Mouse (Mus musculus) WW6 (cell line): ENCODE measurements around the gene Zfyve21.

Experiments used
- DNase-seq: peaks from one replicate; pipeline ENCODE4 v3.0.0-alpha.2; 2013; ENCODE audit warnings: low read depth, low spot score

The Zfyve21 gene

DNA sequence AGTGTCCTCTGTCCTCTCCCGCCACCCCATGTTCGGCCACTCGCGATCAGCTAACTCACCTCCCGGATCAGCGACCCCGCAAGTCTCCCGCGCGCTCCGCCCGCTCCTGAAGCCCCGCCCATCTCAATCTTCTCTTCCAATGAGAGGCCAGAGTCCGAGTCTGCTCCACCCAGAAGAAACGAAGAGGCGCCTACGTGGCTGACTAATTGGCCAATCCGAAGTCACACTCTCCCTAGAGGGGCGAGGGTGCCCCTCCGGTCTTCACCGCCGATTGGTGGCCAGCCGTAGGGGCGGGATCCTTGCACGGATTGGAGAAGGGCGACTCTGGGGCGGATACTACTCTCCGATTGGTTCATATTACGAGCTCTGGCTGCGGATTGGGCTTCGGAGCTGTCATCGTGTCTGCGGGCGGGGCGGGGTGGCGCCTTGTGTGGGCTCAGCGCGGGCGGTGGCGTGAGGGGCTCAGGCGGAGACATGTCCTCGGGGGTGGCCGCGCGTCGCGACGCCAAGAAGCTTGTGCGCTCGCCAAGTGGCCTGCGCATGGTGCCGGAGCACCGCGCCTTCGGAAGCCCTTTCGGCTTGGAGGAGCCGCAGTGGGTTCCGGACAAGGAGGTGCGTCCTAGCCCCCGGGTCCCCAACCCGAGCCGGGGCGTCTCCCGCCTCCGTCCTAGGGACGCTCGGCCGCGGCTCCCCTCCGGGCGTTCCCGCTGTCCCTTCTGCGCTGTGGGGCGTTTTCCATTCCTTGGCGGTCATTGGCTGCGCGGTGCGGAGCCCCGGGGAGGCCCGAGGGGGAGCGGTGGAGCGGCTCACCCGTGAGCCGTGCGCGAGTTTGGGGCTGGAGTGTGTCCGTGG is at the start of gene Zfyve21, which contains the start of gene Xrcc3:
Zfyve21 (plus strand) TSS at position 405 of the 852 bp plus-strand sequence.
Xrcc3 (minus strand) TSS at position 108 of the 852 bp plus-strand sequence.
- DNase-seq, result peak; percentile 95

DNA sequence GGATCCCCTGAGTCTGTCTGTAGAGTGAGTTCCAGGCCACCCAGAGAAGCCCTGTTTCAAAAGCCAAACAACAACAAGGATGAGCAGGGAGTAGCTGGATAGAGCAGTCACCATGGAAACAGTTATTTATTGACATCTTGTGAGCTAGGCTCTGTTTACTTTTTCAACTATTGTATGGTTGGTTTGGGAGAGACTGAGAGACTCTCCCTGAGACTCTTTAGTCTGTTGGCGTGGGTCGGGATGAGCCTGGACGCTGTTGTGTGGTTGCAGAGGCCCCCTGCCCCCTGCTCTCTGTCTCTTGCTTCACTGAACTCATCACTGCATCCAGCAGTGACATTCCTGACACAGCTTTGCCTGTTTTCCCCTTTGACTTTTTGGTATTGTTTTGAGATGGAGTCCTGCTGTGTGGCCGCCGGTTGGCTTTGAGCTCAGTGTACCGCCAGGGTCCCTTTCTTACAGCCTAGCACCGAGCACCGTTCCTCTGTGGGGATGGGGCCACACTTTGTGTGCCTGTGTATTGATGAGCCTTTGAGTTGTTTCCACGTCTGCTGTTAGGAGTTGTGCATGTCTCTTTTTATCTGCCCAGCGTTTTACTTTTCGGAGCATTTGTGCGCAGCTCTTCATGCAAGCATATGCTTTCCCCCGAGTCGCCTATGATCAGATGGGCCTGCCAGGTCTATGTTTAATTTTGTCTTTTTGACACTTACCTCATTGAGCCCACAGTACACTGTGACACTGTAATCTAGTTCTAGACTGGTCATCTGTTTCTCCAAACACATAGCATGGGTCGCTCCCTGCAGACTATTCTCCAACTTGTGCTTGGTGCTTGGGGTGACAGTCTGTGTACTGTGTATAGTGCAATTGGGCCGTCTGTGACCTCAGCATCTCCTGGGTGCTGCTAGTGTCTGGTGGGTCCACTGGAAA is 47.4 kb upstream of the Zfyve21 start:
- DNase-seq, result no peak

DNA sequence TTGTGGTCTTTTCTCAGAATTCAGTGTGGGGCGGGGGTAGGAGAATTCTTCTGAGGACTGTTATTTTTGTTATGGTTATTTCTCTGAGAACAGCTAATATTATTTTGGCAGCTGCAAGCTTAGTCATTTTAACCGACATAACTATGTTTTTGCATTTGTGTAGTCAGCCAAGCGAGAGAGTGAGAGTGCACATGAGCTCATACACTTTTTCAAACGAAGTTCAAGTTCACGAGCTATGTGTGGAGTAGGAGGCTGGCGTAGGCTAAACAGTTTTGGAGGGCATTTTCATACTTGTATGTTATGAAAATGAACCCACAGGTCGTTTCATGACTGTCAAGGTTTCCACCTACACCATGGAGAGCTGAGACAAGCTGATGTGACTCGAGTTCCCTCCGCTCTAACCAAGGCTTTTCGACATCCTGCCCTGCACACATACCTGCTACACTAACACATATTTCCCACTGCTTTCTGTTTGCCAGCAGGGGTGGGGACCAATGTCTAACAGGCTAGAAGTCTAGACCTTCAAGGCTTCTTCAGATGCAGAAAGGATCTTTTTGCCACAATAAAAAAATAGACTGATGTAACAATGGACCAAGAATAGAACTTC is 45.5 kb upstream of the Zfyve21 start:
- no peak for DNase-seq

DNA sequence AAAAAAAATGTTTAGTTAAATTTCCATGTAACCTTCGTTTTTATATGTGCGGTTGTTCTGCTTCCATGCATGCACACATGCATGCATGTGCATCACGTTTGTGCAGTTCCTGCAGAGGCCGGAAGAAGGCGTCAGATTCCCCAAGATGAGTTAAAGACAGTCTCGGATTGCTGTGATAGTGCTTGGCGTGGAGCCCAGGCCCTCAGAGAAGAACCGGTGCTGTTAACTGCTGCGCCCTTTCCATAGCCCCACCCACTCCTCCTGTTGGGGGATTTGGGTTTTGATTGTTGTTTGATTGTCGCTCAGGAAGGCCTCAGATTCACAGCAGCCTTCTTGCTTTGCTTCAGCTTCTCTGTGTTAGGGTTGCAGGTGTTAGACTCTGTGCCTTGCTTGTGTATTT is 44.7 kb upstream of the Zfyve21 start:
- peak; percentile 65 for DNase-seq

DNA sequence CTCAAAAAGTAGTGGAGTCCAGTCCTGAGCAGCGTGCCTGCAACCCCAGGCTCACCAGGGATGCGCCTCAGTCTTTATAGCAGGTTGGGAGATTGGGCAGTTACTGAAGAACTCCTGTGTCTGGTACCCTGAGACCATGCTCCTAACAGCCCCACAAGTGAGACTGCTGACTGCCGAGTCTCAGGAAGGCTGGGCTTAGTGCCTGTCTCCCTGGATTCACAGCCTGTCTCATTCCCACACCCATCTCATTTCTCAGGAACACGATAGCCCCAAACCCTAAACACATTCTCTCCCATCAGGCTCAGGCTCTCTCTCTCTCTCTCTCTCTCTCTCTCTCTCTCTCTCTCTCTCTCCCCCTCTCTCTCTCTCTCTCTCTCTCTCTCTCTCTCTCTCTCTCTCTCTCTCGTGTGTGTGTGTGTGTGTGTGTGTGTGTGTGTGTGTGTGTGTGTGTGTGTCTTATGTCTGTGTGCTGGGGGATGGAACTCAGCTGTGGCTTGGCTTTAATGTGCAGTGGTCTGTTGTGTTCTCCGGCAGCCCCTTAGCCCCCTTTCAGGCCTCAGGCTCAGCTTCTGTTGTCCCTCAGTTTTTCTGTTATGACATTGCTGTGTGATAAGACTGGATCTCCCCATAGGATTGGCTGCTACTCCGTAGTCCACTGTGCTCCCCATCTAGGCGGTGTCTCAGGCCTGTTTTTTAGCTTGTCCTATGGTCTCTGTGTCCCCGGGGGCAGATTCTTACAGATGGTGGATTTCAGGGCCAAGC is 44.0 kb upstream of the Zfyve21 start:
- DNase-seq, result no peak

DNA sequence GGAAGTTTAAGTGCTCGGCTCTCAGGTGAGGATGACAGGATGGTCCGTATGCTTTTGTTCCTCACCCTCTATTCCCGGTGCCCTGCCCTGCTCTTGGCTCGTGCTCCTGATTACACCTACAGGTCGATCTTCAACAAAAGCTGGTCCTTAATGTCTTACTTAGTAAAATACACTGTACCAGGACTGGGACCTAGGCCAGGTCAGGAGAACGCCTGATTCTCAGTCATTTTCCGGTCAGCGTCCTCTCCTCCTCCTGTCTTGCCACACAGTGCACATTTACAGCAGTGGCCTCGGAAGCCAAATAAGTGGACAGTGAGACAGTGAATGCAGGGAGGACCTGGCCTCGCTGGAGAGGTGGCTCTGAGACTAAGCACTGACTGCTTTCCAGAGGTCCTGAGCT is 43.3 kb upstream of the Zfyve21 start:
- DNase-seq, result no peak

DNA sequence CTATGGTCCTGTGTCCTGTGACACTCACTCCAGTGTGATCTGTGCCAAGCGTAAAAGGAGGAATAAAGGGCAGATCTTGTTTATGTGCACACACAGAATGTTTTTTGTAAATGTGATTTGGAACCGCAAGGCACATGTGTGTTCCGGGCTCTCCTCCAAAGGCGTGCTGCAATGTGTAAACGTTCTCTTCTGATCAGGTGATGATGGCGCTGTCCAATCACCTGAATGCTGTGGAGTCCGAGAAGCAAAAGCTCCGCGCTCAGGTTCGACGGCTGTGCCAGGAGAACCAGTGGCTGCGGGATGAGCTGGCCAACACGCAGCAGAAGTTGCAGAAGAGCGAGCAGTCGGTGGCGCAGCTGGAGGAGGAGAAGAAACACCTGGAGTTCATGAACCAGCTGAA is 39.8 kb upstream of the Zfyve21 start:
- no peak for DNase-seq

DNA sequence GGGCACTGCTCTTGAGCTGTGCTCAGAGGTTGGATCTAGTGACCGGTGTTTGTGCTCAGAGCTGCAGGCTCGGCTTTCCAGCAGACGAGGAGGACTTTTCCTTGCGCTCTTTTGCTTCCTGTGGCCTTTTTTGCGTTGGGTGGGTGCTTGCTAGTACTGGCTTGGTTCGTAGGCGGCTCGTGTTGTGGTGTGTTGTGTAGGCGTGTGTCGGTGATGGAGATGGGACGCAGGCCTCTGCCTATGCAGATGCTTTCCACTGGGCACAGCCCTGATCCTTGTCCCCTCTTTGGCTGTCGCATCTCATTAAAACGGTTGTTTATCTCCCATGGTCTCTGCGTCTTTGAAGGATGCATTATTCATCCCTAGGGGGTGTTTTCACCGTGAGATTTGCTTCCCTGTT is 39.1 kb upstream of the Zfyve21 start:
- no peak for DNase-seq

DNA sequence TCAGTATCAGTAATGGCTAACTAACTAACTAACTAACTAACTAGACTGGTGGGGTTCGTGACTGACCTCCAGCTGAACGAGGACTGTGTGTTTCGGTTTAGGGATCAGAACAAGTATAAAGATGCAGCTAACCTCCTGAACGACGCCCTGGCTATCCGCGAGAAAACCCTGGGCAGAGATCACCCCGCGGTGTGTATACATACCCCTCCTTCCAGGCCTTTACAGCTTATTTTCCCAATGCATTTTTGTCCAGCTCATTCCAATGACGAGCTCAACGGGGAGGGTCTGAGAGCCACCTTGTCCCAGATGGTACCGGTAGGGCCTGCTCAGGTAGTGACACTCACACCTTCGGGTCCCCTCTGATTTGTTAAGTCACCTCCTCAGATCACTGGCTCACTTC is 36.1 kb upstream of the Zfyve21 start:
- no peak for DNase-seq

DNA sequence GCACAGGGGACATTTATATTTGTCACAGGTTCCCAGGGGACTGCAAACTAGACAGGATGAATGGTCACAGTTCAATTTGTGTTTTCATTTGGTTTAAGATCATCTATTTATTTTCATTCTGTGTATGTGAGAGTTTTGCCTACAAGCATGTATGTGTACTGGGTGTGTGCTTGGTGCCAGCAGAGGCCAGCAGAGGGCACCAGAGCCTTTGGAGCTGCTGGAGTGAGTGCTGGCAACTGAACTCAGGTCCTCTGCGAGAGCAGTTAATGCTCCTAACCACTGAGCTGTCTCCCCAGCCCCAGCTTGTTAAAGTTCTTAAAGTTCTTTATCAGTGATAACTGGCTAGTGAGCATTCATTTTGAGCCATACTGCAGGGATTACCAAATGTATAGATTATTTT is 34.4 kb upstream of the Zfyve21 start:
- no peak for DNase-seq

DNA sequence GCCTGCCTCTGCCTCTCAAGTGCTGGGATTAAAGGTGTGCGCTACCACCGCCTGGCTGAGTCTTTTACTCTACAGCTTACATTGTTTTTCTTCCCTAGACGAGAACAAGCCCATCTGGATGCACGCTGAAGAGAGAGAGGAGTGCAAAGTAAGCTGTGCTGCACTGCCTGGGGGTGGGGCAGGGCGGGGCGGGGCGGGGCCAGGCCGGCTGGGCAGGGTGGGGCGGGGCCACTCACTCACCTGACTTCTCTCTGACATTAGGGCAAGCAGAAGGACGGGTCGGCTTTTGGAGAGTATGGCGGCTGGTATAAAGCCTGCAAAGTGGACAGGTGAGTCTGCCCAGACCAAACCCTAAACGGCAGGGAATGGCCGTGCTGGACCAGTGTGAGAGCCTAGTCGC is 28.8 kb upstream of the Zfyve21 start:
- no peak for DNase-seq

DNA sequence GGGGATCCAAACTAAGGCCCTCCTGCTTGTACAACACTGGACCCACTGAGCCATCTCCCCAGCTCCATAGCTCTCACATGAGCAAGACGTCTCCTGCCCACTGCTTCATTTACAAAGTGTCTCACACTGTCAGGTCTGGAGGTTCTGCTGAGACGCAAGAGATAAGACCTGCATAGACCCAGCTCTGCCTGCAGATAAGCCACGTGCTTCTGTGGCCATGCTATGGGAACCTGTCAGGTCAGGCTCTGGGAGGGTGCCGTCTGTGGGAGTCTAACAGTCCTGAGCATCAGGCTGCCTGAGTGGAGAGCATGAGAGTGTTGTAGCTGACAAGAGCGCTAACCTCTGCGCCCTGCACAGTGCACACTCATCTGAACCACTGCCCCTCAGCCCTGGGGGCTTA is 27.0 kb upstream of the Zfyve21 start:
- no peak for DNase-seq

DNA sequence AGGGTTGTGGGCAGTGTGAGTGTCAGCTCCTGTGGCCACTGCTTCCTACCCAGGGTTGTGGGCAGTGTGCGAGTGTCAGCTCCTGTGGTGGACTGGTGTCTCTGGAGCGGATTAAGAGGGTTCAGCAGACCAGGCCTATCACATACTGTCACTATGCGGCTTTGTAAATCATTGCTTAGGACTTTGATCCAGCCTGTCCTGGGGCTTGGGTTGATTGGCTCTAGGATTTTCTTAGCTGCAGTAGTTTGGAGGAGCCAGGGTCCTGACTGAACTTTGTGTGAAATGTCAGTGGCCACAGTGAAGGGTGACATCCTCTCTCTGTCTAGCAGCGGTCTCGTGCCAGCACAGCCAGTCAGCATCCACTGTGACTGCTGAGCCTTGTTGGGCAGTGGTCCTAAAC is 23.9 kb upstream of the Zfyve21 start:
- DNase-seq, result no peak

DNA sequence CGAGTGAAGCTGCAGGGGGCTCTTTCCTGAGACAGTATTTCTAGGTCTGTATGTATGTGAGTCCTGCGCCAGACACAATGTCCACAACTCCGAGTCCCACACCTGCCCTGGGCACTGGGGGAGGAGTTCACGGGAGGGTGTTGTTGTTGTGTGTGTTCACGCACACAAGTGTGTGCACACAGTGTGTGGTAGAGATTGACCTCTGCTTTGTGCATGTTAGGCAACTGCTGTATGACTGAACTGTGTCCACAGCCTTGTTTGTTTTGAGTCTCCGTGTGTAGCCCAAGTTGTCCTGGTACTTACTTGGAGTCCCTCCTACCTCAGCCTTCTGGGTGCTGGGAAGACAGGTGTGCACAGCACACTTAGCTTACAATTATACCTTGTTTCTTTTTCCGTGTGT is 23.3 kb upstream of the Zfyve21 start:
- DNase-seq, result no peak

DNA sequence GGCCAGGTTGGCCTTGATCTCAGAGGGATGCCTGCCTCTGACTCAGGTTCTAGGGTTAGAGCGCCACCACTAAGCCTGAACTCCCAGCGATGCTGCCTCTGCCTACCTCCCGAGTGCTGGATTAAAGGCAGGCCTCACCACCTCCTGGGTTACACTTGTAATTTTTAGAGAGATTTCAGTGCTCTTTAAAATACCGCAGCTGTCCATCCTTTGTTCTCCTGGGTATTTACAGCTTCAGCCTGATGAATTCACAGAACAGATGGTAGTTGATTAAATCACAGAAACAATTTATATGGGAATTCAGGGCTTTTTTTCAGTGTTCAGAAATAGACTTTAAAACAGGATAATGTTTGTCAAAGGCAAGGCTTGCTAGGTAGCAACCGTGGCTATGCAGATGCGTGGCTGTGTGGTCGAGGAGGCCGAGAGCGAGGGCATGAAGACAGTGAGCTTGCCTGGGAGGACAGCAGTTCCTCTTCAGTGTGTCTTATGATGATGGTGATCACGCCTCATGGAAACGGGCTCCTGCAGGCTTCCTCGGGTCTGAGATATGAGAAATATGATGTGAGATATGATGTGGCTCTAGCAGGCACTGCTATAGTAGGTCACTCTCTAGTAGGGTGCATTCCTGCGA is 22.4 kb upstream of the Zfyve21 start:
- no peak for DNase-seq

DNA sequence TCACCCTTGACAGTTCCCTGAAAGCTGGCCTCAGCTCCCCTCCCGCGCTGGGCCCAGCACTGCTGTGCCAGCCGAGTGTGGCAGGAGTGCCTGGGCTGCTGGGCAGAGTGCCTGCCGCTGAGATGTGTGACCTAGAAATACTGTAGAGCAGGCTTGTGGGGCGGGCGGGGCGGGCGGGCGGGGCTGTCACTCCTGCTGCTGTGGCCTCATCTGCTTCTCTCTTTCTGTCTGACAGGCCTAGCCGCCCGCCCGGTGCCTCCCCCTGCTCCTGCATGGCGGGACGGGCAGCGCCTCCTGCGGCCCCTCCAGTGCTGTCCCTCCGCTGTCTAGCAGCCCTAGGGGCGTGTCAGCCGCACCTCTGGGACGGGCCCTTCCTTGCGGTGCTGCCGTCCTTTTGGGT is 19.9 kb upstream of the Zfyve21 start:
- DNase-seq, result no peak

DNA sequence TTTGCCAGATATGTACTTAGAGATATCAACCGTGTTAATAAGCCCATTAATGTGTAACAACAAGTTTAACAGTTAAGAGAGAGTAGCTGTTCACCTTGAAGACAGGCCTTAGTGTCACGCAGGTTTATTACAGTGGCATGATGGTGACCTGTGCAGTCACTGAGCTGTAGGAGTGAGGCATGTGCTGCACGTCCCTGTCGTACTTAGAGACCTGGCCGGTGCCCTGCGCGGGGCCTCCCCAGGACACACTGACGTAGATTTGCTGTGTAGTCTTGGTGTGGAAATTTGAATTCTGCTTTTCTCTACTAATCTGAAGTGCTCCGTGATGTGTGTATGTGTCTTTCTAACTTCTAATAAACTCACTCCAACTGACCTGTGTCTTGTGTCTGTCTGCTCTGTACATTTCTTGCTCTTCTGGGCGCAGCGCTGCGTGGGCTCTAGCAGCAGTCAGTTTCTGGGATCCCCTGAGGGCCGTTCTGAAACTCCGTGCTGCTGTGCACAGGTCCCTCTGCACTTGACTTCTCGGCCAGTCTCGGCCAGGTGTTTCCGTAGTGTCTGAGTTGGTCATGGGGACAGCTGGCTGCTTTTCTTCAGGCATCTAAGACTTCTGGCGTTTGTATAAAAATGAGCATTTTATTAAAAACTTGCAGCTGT is 19.3 kb upstream of the Zfyve21 start:
- no peak for DNase-seq

DNA sequence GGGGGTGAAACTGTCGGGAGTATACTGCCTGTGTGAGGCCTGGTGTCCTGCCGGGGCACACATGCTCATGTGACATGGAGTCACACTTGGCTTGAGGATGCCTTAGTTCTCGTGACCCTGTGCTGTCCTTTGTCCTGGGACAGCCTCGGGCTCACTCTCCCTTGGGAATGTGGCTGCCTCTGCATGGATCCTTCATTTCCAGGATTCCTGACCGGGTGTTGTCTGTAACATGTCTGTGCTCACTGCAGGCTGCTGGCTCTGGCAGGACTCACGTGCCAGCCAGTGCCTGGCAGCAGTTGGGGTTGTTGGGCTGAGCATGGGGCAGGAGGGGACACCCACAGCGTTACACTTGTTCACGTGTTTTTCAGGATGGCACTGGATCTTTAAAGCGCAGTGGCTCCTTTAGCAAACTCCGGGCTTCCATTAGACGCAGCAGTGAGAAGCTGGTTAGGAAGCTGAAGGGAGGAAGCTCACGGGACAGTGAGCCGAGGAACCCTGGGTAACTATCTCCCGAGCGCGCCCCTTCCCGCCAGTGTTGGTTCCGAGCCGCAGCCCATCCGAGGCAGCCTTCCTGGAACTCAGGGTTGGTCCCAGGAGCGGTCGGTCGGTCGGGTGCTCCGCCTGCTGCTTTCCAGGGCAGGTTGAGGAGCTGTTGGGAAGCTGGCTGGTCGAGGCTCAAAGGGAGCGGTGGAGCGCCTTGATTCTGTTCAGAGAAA is 18.6 kb upstream of the Zfyve21 start:
- no peak for DNase-seq

DNA sequence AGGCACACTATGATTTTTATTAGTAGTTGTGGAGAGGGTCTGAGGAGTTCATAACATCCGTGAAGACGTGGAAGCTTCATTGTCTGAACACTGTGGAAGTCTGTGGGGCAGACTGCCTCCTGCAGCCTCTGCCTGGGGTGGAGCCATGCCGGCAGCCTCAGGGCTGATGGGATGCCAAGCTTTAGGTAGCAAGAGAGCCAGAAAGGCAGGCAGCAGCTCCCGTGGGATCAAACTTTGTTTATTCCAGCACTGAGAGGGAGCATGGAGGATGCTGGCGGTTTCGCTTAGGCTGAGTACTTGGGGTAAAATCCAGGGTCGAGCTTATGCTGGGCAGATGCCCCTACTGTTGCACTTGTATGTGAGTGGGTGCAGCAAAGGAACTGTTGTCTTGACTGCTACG is 16.7 kb upstream of the Zfyve21 start:
- DNase-seq, result no peak

DNA sequence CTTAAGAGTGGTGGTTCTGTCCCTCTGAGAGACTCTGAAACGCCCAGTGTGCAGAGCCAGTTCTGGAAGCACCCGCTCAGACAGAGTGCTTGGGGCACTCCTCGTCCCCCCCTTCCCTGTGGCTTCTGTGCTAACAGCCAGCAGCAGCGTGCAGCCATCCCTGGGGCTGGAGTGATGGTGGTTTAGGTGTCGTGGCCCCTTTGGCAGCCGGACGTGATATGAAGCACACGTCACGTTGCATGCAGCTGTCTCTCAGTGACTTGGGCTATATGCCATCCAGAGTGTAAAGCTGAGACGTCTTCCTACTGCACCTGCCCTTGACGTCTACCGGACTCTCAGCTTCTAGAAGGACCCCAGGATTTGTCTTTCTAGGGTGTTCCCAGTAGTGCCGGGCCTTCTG is 15.5 kb upstream of the Zfyve21 start:
- no peak for DNase-seq
